Mouse (Mus musculus): Measurements from ENCODE around the gene Srbd1.

The Srbd1 gene

GRCm38 (mm10) chr17:85985131-85985530, 159.8 kb downstream of the Srbd1 start:
- no peak for DNase-seq (ENCODE audit: low read depth, low spot score)

GRCm38 (mm10) chr17:85982271-85982670, 162.7 kb downstream of the Srbd1 start:
- no peak for DNase-seq (ENCODE audit: low read depth, low spot score)

- DNase-seq (ENCODE audit: low read depth, low spot score), result no peak
Measured at GRCm38 (mm10) chr17:85981869-85982268, 163.1 kb downstream of the Srbd1 start.

- DNase-seq (ENCODE audit: low read depth, low spot score), result no peak
Measured at GRCm38 (mm10) chr17:85978876-85979275, 166.1 kb downstream of the Srbd1 start.

GRCm38 (mm10) chr17:85975077-85975476, 169.9 kb downstream of the Srbd1 start:
- DNase-seq (ENCODE audit: low read depth, low spot score), result no peak

- peak; percentile 44 for DNase-seq (ENCODE audit: low read depth, low spot score)
Measured at GRCm38 (mm10) chr17:85974591-85974990, 170.4 kb downstream of the Srbd1 start.

GRCm38 (mm10) chr17:85971120-85971519, 173.9 kb downstream of the Srbd1 start:
- no peak for DNase-seq (ENCODE audit: low read depth, low spot score)

- DNase-seq (ENCODE audit: low read depth, low spot score), result no peak
Measured at GRCm38 (mm10) chr17:85961653-85962052, 183.3 kb downstream of the Srbd1 start.

- no peak for DNase-seq (ENCODE audit: low read depth, low spot score)
Measured at GRCm38 (mm10) chr17:85951771-85952170, 193.2 kb downstream of the Srbd1 start.

- no peak for DNase-seq (ENCODE audit: low read depth, low spot score)
Measured at GRCm38 (mm10) chr17:85949919-85950505, 195.0 kb downstream of the Srbd1 start.

GRCm38 (mm10) chr17:85948911-85949909, 195.8 kb downstream of the Srbd1 start:
- no peak for DNase-seq (ENCODE audit: low read depth, low spot score)

- DNase-seq (ENCODE audit: low read depth, low spot score), result no peak
Measured at GRCm38 (mm10) chr17:85944726-85945125, 200.2 kb downstream of the Srbd1 start.

GRCm38 (mm10) chr17:85943994-85944640, 200.9 kb downstream of the Srbd1 start:
- DNase-seq (ENCODE audit: low read depth, low spot score), result no peak

GRCm38 (mm10) chr17:85943551-85943981, 201.4 kb downstream of the Srbd1 start:
- DNase-seq (ENCODE audit: low read depth, low spot score), result no peak

GRCm38 (mm10) chr17:85943071-85943470, 201.9 kb downstream of the Srbd1 start:
- DNase-seq (ENCODE audit: low read depth, low spot score), result no peak

- DNase-seq (ENCODE audit: low read depth, low spot score), result no peak
Measured at GRCm38 (mm10) chr17:85942123-85942522, 202.9 kb downstream of the Srbd1 start.

GRCm38 (mm10) chr17:85941141-85941738, 203.7 kb downstream of the Srbd1 start:
- no peak for DNase-seq (ENCODE audit: low read depth, low spot score)

- no peak for DNase-seq (ENCODE audit: low read depth, low spot score)
Measured at GRCm38 (mm10) chr17:85937131-85937530, 207.8 kb downstream of the Srbd1 start.

GRCm38 (mm10) chr17:85935268-85935667, 209.7 kb downstream of the Srbd1 start:
- no peak for DNase-seq (ENCODE audit: low read depth, low spot score)
